Mouse (Mus musculus): Measurements from ENCODE around the gene Hist2h3c2.
A peak's percentile ranks its signal among the peaks of the same experiment; 100 is the strongest.
"Not testable (repeated sequence)": the region's sequence is repeated elsewhere in the genome, so short reads cannot be mapped to it uniquely, and the experiment has no call there.

The Hist2h3c2 gene

GRCm38 (mm10) chr3:96261623-96262022 lies 22.7 kb upstream of the Hist2h3c2 start:
- no peak for DNase-seq (ENCODE audit: low spot score in 2 of 2)

- no peak for DNase-seq (ENCODE audit: low spot score in 2 of 2)
Observed at GRCm38 (mm10) chr3:96260220-96260619, 21.3 kb upstream of the Hist2h3c2 start.

GRCm38 (mm10) chr3:96257190-96257589 lies 18.3 kb upstream of the Hist2h3c2 start:
- no peak for DNase-seq (ENCODE audit: low spot score in 2 of 2)

- DNase-seq (ENCODE audit: low spot score in 2 of 2), result no peak
Observed at GRCm38 (mm10) chr3:96255926-96256593, 17.1 kb upstream of the Hist2h3c2 start.

- no peak for DNase-seq (ENCODE audit: low spot score in 2 of 2)
Observed at GRCm38 (mm10) chr3:96254683-96255355, 15.9 kb upstream of the Hist2h3c2 start.

GRCm38 (mm10) chr3:96251787-96252186 lies 12.9 kb upstream of the Hist2h3c2 start:
- no peak for DNase-seq (ENCODE audit: low spot score in 2 of 2)

- no peak for DNase-seq (ENCODE audit: low spot score in 2 of 2)
Observed at GRCm38 (mm10) chr3:96250890-96251289, 12.0 kb upstream of the Hist2h3c2 start.

- DNase-seq (ENCODE audit: low spot score in 2 of 2), result no peak
Observed at GRCm38 (mm10) chr3:96249034-96249345, 10.1 kb upstream of the Hist2h3c2 start.

- DNase-seq (ENCODE audit: low spot score in 2 of 2), result no peak
Observed at GRCm38 (mm10) chr3:96248141-96249033, 9.5 kb upstream of the Hist2h3c2 start.

- no peak for DNase-seq (ENCODE audit: low spot score in 2 of 2)
Observed at GRCm38 (mm10) chr3:96247356-96248140, 8.6 kb upstream of the Hist2h3c2 start.

GRCm38 (mm10) chr3:96246427-96246856 lies 7.5 kb upstream of the Hist2h3c2 start, which contains the start of gene Hist2h3c1:
Hist2h3c1 (plus strand) TSS chr3:96246685.
- DNase-seq (ENCODE audit: low spot score in 2 of 2), result not testable (repeated sequence)

GRCm38 (mm10) chr3:96246018-96246417 lies 7.1 kb upstream of the Hist2h3c2 start:
- DNase-seq (ENCODE audit: low spot score in 2 of 2), result not testable (repeated sequence)

- peak; percentile 83 to 86 for DNase-seq (ENCODE audit: low spot score in 2 of 2)
Observed at GRCm38 (mm10) chr3:96245003-96245886, 6.3 kb upstream of the Hist2h3c2 start, which contains the start of gene Hist2h2aa1. Hist2h2aa1 (plus strand) TSS chr3:96245497.

- no peak for DNase-seq (ENCODE audit: low spot score in 2 of 2)
Observed at GRCm38 (mm10) chr3:96243921-96244572, 5.1 kb upstream of the Hist2h3c2 start.

- DNase-seq (ENCODE audit: low spot score in 2 of 2), result no peak
Observed at GRCm38 (mm10) chr3:96240799-96241197, 1.9 kb upstream of the Hist2h3c2 start.

GRCm38 (mm10) chr3:96239949-96240798 lies 1.2 kb upstream of the Hist2h3c2 start, which contains the start of gene Hist2h2aa2:
Hist2h2aa2 (minus strand) TSS chr3:96240276.
- peak; percentile 93 to 97 for DNase-seq (ENCODE audit: low spot score in 2 of 2)

- DNase-seq (ENCODE audit: low spot score in 2 of 2), result no peak
Observed at GRCm38 (mm10) chr3:96237904-96238511, 919 bp downstream of the Hist2h3c2 start.

- DNase-seq (ENCODE audit: low spot score in 2 of 2), result no peak
Observed at GRCm38 (mm10) chr3:96237335-96237903, 1.5 kb downstream of the Hist2h3c2 start.
